Mouse (Mus musculus) megakaryocyte-erythroid progenitor cell, adult 5 weeks (primary cell): ENCODE data around the gene Cecr2. TPM values are rescaled to one million over a fixed set of nuclear protein-coding genes. Genes with fewer than 3 reads are reported as not detected.

Source experiments
- polyA plus RNA-seq: library from polyadenylated mRNA; stranded (reverse); fragments of >175 nt; gene quantifications from 2 replicates; pipeline ENCODE4 v1.2.3, GENCODE M21; 2012

The Cecr2 gene
- polyA plus RNA-seq: 4.3 and 6.2 TPM in 2 replicates

DNA sequence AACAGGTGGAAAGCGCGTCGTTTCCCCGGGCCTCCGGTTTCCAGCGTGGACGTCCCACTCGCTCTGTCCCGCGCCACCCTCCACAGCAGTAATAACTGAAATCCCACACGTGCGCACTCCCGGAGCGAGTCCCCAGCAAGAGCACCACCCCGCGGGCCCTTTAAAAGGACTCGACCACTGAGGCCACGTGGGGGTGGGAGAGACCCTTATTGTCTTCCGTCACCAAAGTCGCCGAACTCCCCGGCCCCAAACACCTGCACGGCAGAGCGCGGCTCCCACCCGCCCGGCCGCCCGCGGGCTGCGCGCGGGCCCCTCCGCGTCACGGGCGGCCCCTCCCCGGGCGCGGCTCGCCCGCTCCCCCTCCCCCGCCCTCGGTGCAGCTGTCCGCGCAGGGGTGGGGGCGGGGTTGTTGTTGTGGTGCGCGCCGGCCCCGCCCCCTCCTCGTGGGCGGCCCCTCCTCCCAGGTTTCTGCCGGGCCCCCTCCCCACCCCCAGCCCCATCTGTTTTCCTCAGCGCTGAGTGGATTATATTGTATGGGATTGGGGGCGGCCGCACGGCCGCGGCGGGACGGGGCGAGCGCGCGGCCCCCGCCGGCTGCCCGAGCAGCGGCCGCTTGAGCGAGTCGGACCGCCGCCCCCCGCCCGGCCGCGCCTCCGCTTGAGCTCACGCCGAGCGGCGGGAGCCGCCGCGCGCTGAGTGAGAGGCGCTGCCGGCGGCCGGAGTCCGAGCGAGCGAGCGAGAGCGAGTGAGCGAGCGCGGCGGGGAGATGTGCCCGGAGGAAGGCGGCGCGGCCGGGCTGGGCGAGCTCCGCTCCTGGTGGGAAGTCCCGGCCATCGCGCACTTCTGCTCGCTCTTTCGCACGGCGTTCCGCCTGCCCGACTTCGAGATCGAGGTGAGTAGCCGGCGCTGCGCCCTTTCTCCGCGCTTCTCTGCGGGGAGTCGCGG lies at the start of gene Cecr2:
Cecr2 (plus strand) TSS at position 554 of the 945 bp plus-strand sequence.

GRCm38 (mm10) chr6:120773149-120773628 lies 107.0 kb downstream of the Cecr2 start, which contains the start of gene Slc25a18:
TSS of gene Slc25a18 (plus strand) at chr6:120773578.

Other genes starting within 250 kb of the Cecr2 start
- gene Il17ra, start 203.1 kb upstream of the Cecr2 start, polyA plus RNA-seq: 70.6 and 82.0 TPM in 2 replicates
- gene Tmem121b, start 172.6 kb upstream of the Cecr2 start, polyA plus RNA-seq: 3.4 and 5.6 TPM in 2 replicates
- 6.3 and 7.3 TPM in 2 replicates for gene Hdhd5, start 135.1 kb upstream of the Cecr2 start, polyA plus RNA-seq
- 0.02 TPM in 1 of 2 replicates, not detected in the other for gene Slc25a18, start 107.2 kb downstream of the Cecr2 start, polyA plus RNA-seq
- 62.3 and 78.9 TPM in 2 replicates for gene Atp6v1e1, start 156.4 kb downstream of the Cecr2 start, polyA plus RNA-seq
- gene Bcl2l13, start 169.8 kb downstream of the Cecr2 start, polyA plus RNA-seq: 183 and 235 TPM in 2 replicates